Mouse (Mus musculus) thymus, postnatal 14 days (tissue): ENCODE data around the gene Ttc26.

ENCODE experiments used
- DNase-seq: peaks from one replicate; pipeline ENCODE4 v3.0.0; 2021

Gene Ttc26

DNA sequence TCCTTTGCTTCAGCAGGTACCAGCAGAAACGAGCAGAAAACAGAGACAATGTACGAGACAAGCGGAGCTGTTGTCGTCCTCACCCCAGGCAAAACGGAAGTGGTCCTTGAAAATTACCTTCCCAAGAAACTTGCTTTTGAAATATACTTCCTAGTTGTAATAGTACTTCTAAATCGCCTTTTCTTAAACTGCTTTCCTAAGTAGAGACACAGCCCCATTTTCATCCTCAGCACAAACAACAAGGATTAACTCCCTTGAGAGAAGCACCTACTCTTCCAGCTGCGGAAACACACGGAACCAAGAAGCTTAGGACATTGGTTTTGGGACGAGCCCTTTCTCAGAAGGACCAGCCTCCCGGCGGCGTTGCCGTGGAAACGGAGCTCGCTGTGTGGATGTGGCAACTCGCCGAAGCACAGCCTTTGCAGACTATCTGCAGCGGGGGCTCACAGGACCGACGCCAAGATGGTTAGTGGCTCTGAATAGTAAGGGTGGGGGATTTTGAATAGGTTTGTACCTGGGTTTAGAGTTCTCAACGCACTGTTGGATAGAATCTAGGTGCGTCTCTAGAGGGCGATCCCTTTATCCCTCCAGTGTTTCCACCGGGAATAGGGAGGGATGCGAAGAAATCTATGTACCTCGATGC, at the start of gene Ttc26:
Gene Ttc26, plus strand, starts transcription at position 341 of the 643 bp plus-strand sequence.
- DNase-seq, result peak; percentile 86

- no peak for DNase-seq
Observed at GRCm38 (mm10) chr6:38335264-38335663, 46.0 kb upstream of the Ttc26 start.

- DNase-seq, result peak; percentile 20
Observed at GRCm38 (mm10) chr6:38337166-38337705, 44.0 kb upstream of the Ttc26 start.

DNA sequence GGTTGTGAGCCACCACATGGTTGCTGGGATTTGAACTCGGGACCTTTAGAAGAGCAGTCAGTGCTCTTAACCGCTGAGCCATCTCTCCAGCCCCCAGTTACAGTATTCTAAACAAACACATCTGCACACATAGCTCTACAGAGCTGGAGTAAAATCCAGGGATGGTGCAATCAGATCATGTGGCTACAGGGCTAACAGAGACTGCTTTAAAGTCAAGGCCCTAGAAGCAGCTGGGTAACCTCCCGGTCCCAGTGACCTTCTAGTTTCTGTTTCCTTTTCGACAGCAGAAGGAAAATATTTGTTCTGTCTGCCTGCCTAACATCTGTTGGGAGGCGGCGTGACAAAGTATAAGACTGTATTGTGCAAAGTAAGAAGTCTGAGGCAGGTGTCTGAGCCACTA, 43.3 kb upstream of the Ttc26 start:
- no peak for DNase-seq

DNA sequence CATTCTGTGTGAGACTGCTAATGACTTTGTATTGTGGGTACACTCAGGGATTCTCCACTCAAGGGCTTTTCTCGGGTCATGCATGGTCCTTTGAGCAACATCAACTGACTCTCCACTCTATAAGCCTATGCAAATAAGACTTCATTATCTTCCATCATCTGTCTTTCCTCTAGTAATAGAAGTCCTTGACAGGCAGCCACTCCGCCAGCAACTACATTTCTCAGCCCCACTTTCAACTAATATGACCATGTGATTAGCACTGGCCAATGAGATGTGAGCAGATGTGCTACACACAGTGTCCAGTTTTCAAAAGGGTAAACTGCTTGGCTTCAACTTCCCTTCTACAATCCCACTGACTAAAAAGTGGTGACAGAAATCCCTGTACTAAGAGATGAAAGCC, 42.2 kb upstream of the Ttc26 start:
- DNase-seq, result no peak

GRCm38 (mm10) chr6:38341751-38342665, 39.3 kb upstream of the Ttc26 start:
- DNase-seq, result peak; percentile 20

DNA sequence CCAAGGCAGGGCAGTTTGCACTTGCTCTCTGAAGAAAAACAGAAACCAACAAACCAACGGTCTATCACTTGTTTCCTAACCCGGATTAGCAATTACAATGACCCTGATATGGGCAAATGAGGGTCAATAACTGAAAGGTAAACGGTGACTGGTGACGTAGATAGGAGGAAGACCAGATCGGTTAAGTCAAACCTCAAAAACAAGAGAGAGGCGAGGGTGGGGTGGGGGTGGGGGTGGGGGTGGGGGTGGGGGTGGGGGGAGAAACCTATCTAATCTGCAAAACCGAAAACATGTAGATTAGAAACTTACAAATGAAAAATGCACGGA, 38.6 kb upstream of the Ttc26 start:
- DNase-seq, result no peak

GRCm38 (mm10) chr6:38343581-38343980, 37.7 kb upstream of the Ttc26 start:
- DNase-seq, result no peak

- no peak for DNase-seq
Observed at GRCm38 (mm10) chr6:38344006-38344670, 37.1 kb upstream of the Ttc26 start.

DNA sequence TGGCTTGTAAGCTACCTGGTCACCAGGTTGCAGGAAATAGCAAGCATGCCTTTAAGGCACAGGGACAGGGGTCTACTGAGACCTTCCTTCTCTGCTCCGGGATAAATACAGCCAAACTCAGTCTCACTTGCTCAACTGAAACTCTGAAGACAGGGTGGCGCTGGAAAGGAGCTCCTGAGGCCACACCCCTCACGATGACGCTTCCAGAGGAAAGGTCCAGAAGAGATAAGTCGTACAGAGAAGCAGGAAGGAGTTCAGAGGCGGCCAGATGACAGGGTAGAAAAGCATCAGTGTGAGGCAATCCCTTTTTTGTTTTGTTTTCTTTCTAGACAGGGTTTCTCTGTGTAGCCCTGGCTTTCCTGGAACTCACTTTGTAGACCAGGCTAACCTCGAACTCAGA, 35.5 kb upstream of the Ttc26 start:
- DNase-seq, result peak; percentile 55

GRCm38 (mm10) chr6:38347875-38348274, 33.4 kb upstream of the Ttc26 start:
- DNase-seq, result no peak

DNA sequence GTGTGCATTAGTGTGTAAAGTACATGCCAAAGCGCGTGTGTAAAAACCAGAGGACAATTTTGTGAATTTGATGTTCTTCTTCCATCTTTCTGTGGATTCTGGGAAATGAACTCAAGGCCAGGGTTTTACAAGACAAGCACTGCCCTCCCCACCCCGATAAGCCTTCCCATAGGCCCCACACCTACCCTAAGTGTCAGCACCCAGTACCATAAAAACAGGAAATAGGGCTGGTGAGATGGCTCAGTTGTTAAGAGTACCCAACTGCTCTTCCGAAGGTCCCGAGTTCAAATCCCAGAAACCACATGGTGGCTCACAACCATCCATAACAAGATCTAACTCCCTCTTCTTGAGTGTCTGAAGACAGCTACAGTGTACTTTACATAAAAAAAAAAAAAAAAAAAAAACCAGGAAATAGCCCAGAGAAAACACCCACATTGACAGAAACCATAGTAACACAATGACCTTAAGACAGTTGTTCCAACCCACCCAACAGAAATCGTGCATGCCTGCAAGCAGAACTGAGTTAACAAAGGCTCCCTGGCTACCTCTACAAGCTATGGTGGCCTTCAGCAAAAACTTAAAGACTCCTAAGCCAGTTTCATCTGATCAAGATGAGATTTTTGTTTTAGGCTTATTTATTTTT, 32.3 kb upstream of the Ttc26 start:
- no peak for DNase-seq

- DNase-seq, result no peak
Observed at GRCm38 (mm10) chr6:38349806-38350205, 31.5 kb upstream of the Ttc26 start.

DNA sequence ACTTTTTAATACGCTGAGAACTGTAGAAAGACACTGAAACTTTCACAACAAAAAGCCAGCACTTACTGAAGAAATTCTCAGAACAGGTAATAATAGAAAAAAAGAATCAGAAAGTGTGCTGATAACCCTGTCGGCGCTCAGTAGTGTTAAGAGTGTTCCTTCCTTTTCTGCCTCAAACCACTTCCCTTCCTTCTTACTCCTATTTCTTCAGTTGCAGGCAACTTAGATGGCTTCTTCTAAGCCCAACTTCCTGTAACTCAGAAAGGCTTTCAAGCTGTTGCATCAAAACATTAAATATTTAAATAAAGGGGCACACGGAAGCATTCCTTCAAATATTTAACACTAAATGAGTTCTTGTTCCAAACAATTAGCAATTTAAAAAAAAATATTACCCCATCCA, 29.3 kb upstream of the Ttc26 start:
- DNase-seq, result no peak

GRCm38 (mm10) chr6:38352451-38352850, 28.8 kb upstream of the Ttc26 start:
- DNase-seq, result peak; percentile 46

- peak; percentile 15 for DNase-seq
Observed at GRCm38 (mm10) chr6:38353181-38353580, 28.1 kb upstream of the Ttc26 start.

GRCm38 (mm10) chr6:38353811-38354722, 27.2 kb upstream of the Ttc26 start, which contains the start of gene Zc3hav1:
Gene Zc3hav1, minus strand, starts transcription at chr6:38354603.
- peak; percentile 91 for DNase-seq

- no peak for DNase-seq
Observed at GRCm38 (mm10) chr6:38354723-38355353, 26.4 kb upstream of the Ttc26 start.

DNA sequence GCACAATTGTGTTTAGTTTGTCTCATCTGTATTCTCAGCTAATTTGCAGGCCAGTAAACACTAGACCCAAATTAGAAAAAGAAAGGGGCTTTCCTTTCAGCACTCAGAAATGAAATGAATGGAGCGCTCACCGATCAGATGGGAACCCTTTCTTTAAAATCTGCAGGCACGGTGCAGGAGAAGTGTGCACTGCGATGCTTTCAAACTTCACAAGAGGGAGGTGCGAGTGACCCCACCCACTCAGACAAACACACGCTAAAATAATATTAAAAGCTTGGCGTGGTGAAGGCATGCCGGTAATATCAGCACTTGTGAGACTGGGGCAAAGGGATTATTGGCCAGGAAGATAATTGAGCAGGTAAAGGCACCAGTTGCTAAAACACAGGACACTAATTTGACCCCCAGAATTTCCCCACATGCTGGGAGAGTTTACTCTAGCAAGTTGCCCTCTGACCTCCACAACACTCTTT, 25.9 kb upstream of the Ttc26 start:
- DNase-seq, result no peak

DNA sequence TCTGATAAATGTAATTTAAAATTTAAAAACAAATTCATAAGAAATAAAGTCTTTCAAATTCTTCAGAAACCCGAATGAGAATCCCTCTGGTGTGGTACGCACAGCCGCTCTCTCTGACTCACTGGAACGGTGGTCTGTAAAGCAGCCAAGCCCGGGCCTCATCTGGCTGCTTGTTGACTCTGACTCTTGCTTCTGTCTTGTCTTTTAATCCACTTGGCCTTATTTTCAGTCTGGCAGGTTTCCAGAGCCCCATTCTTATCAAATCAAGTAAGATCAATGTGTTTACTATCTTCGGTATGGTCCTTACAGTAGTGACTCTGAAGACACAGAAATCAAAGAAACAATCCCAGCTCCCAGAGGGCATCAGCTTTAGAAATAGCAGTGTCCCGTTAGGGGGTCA, 25.4 kb upstream of the Ttc26 start:
- DNase-seq, result no peak
